Mouse (Mus musculus): ENCODE measurements around the gene Irf2bpl.

DNA sequence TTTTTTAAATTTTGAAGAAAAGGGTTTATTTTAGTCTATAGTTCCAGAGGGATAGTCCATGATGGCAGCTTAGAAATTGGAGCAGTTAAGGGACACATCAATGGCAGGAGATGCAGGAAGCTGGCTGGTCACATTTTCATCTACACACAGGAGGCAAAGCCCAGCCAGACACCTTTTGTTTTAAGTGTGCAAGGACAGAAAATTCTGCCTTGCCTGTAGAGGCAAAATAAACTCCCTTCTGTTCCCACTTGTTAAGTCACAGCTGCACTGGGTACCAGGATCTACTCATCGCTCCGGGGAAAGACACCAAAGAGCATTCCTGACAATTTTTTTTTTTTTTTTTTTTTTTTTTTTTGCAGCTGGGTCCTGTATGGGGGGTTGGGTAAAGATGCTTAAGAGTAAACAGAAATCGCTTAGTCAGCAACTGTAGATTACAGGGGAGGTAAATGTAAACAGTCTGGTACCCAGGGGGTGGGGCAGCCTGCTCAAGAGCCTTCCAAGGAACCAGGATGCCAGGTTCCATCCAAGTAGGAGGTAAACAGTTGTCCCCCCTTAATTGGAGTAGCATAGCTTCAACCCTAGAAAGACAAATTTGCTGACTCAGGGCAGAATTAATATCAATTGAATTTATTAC, 4.4 kb downstream of the Irf2bpl start:
- no peak for TF ChIP-seq CTCF (IDR thresholded peaks at IDR 0.05; ENCODE audit: control insufficient read depth, insufficient read depth, insufficient read length)
- TF ChIP-seq MYOG (IDR thresholded peaks at IDR 0.05; ENCODE audit: control insufficient read depth, extremely low read depth, insufficient read length), result no peak
- TF ChIP-seq USF1 (IDR thresholded peaks at IDR 0.05; ENCODE audit: low read depth), result no peak
- TF ChIP-seq MAX (IDR thresholded peaks at IDR 0.05), result no peak
- TF ChIP-seq CEBPB (IDR thresholded peaks at IDR 0.05; ENCODE audit: low read depth), result no peak

All from C2C12 (cell line).